Mouse (Mus musculus) G1E (cell line): ENCODE measurements around the gene Sox21.

Source experiments
- CTCF ChIP-seq: IDR thresholded peaks from 2 replicates; pipeline ENCODE4 v1.5.1; 2012; ENCODE audit warnings: low read depth, low read length, inconsistent platforms, mixed read lengths
- GATA1 ChIP-seq: IDR thresholded peaks from 2 replicates; pipeline ENCODE4 v1.6.1; 2012; ENCODE audit warnings: borderline replicate concordance, low read length, inconsistent platforms, mixed read lengths
- GATA2 ChIP-seq: IDR thresholded peaks from 2 replicates; pipeline ENCODE4 v1.6.1; 2012; ENCODE audit warnings: low read depth, low read length, inconsistent platforms, borderline replicate concordance
- POLR2AphosphoS5 ChIP-seq: IDR thresholded peaks from 2 replicates; pipeline ENCODE4 v1.6.1; 2012; ENCODE audit warnings: low read depth, low read length, inconsistent platforms; ENCODE audit not compliant: insufficient replicate concordance
- TAL1 ChIP-seq: conservative IDR thresholded peaks from 2 replicates; pipeline ENCODE4 v1.6.1; 2012; ENCODE audit warnings: low read depth, low read length, inconsistent platforms, mixed read lengths

GRCm38 (mm10) chr14:118277704-118278498 is 41.1 kb upstream of the Sox21 start:
- TF ChIP-seq CTCF (no peak), GATA1 (no peak), GATA2 (no peak), POLR2AphosphoS5 (no peak), TAL1 (no peak)
